Mouse (Mus musculus) erythroblast, embryonic 14.5 days (primary cell): ENCODE measurements at regions not wholly inside any gene's neighbourhood (a gene's known extent, or its start where the extent isn't known, plus 50 kb on each side); places are given as distances from the start of the nearest gene placed in this dataset.

Experiments used
- GATA1 ChIP-seq: IDR thresholded peaks from 2 replicates; pipeline ENCODE4 v1.6.1; 2012; ENCODE audit warnings: low read length, inconsistent platforms, mixed read lengths
- TAL1 ChIP-seq: IDR thresholded peaks from 3 replicates; pipeline ENCODE4 v1.6.1; 2012; ENCODE audit warnings: low read length, inconsistent platforms, mixed read lengths

GRCm38 (mm10) chr14:76798488-76798887, 238.1 kb upstream of the Ccdc122 start:
- TF ChIP-seq GATA1, result no peak
- no peak for TF ChIP-seq TAL1
